Mouse (Mus musculus): ENCODE results near the gene Fam20b. TPM values are rescaled to one million over a fixed set of nuclear protein-coding genes. Genes with fewer than 3 reads are reported as not detected.
A peak's percentile ranks its signal among the peaks of the same experiment; 100 is the strongest.

Fam20b gene
- total RNA-seq, 2 experiments from 2014 or later: 28.5 to 35.2 TPM

DNA sequence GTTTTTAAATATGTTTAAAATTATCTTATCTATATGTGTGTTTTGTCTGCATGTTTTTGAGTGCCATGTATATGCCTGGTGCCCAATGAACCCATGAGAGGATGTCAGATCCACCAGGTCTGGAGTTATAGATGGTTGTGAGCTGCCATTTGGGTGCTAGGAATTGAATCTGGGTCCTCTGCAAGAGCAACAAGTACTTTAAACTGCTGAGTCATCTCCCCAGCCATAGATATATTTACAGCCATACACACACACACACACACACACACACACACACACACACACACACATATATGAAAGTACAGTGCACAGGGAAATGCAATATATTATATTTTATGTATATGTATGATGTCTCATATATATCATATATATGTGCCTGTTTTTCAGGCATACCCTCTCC is 30.2 kb upstream of the Fam20b start:
- DNase-seq: no peak
- no peak for TF ChIP-seq CTCF (IDR thresholded peaks at IDR 0.05)
- Histone ChIP-seq H3K4me3 (no peak overlapping the region), H3K27ac (no peak overlapping the region)
- intact Hi-C loops (cut with DNase I): no loop called here

DNA sequence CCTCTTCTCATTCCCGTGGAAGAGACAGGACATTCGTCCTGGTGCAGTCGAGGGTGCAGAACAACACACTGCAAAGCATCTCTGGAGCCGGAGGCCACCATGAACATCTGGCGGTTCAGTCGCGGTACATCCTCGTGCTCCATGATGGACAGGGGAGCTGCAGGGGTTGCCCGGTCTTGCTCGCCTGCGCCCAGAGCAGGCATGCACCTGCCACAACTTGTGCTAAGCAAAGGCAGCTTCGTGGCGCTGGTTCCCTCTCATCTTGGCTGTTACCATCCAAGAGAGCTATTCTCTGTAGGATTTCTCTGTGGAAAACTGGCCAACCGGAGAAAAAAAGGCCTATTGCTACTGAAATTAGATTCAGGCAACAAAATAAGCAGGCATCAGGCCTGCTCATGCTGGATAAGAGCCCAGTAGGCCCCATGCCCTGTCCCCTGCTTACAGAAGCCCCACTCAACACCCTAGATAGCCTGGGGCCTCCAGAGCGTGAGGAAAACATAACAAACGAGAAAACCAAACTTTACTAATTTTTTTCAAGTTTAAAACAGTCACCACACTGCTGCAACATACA is 29.6 kb upstream of the Fam20b start:
- Histone ChIP-seq H3K27ac (no peak overlapping the region), H3K4me3 (no peak overlapping the region)
- TF ChIP-seq CTCF (IDR thresholded peaks at IDR 0.05): no peak
- no peak for DNase-seq
- intact Hi-C loops (cut with DNase I): no loop called here

DNA sequence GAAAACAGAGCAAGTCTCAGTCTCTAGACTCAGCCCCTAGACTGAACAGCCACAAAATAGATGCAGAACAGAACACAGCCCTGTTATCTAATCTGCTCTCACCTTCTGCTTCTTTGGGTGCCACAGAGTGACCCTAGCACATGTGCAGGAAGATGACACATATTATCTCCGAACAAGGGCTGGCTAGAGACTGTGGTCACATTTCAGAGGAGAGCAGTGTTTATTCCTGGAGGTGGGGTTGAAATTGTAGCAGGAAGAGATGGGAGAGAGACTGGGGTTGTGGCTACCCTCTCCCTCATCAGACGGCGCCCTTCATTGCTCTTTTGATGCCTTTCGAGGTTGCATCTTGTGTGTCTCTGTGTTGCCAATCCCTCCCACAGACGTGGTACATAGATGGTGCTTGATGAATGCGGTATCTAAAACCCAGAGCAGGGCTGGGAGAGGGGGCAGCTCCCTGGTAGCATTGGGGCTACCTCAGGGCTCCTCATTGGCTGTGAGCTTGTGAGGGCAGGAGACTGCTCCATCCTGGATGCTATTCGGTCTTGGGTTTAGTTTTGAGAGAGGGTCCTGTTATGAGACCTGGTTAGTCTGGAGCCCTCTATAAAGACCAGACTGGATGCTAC is 26.4 kb upstream of the Fam20b start:
- no peak for TF ChIP-seq CTCF (IDR thresholded peaks at IDR 0.05)
- DNase-seq: no peak
- no peak overlapping the region for H3K27ac ChIP-seq
- no peak overlapping the region for H3K4me3 ChIP-seq
- intact Hi-C loops (cut with DNase I): no loop called here

DNA sequence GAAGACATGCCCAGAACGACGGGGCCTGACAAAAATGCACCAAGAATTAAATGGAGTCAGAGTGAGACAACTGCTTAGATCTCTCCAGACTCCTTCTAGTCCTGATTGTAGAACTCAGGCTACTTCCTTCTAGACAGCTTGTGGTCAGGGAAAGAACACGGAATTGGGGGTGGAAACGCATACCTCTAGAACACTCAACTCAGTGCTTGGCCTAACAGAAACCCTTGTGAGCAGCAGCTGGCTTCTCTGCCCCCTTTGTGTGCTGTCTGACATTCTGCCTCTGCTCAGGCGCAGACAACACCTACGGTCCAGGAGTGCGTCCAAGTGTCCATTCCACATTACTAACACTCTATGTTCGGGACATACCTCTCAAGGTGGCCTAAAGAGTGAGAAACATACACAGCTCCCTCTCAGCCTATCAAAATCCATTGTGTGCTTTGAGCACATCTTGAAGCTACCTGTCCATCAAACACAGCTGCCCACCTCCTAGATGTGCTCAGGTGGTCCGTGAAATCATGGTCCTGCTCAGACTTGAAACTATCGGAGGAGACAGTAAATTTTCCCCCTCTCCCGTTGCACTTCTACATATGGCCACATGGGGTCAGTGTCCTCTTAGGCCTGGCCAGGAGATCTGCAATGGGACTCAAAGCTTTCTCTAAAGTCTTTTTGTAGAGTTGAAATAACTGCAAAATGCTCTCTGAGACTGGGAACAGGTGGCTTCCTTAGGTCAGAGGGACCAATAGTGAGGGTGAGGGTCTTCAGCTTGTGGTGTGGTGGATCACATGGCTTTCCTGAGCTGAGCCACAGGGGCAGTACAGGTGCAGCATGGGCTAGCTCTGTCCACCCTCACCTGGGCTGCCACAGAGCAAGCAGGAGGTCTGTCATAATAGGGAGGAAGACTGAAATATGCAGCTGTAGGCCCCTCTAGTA is 22.9 kb upstream of the Fam20b start:
- peak; percentile 99; the same call in 1 of the 2 replicates for TF ChIP-seq CTCF (IDR thresholded peaks at IDR 0.05)
- DNase-seq: peak; percentile 68
- H3K4me3 ChIP-seq: no peak overlapping the region
- intact Hi-C loops (cut with DNase I): loop anchor here (2.0 kb wide), 2 partner anchors 167 to 335 kb away; no protein-coding TSS in a partner anchor
- H3K27ac ChIP-seq: 0 out of 2 replicates have a peak overlapping the region, but pooled peaks have one; percentile 28

DNA sequence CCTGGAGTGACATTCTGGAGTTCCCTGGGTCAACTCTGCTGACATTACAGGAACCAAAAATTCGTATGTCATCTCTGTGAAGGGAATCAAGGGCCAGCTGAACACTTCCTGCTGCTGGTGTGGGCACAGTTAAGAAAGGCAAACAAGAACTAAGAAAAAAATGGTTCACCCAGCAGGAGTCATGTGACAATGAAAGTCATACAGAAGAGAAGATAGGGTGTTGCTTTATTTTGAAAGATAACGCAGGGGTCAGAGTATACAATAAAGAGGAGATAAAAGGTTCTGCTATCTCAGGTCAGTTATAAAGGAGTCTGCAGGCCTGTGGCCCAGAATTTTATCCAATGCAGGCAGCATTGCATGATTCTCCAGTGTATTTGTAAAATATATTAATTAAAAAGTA is 16.9 kb upstream of the Fam20b start:
- Histone ChIP-seq H3K4me3 (no peak overlapping the region), H3K27ac (no peak overlapping the region)
- DNase-seq: no peak
- no peak for TF ChIP-seq CTCF (IDR thresholded peaks at IDR 0.05)
- intact Hi-C loops (cut with DNase I): no loop called here

DNA sequence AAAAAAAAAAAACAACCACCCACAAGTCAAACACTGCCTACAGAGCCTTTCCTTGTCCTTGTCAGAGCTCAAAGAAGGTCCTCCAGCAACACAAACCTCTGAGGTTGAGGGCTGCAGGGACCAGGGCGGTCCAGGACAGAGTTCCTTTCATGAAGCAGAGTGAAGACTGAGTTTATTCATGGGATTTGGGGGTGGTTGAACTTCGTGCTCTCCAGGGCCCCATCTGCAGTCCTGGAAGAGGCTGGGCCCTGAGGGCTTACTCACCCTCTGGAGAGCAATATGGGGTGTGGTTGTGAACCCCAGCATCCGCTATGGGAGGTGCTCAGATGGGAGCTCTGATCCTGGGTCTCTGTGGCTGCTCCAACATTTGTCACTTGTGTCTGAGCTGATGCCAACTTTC is 15.1 kb upstream of the Fam20b start:
- peak overlapping the region; percentile 78 for H3K27ac ChIP-seq
- no peak for TF ChIP-seq CTCF (IDR thresholded peaks at IDR 0.05)
- intact Hi-C loops (cut with DNase I): no loop called here
- no peak for DNase-seq
- peak overlapping the region; percentile 15; the same call in 1 of the 2 replicates for H3K4me3 ChIP-seq

DNA sequence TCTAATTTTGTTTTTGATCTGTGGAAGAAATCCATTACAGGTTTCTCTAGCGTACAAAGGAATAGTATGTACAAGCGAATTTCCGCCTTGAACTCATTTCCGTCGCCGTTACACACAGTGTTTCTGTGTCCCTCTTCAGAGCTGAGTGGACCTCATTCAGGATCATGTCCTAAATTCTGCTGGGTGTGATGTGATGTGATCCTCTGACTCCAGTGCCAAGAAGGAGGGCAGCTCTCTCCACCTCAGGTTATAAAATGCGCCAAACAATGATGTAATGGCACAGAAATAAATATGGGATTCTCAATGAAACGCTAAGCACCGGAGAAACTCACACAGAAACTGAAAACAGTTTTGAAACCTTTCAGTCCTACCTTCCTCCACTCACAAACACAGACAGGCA is 14.7 kb upstream of the Fam20b start:
- Histone ChIP-seq H3K4me3 (peak overlapping the region; percentile 15; the same call in 1 of the 2 replicates), H3K27ac (peak overlapping the region; percentile 78)
- intact Hi-C loops (cut with DNase I): no loop called here
- peak; percentile 66 for DNase-seq
- no peak for TF ChIP-seq CTCF (IDR thresholded peaks at IDR 0.05)

DNA sequence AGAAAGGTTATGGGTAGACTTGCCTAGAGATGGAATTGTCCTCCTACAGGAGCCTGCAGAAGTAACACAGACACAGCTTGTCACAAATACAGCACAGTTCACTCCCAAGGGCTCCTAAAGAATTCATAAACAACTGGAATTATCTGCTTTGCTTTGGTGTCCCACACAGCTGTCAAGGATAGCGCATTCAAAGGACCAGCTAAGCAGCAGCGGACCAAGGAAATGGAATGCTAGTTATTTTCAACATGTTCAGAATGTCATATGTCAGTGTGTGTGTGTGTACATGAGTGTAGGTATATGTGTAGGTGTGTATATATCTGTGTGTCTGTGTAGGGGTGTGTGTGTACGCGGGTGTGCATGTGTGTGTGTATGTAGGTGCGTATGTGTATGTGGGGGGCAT is 14.1 kb upstream of the Fam20b start:
- Histone ChIP-seq H3K27ac (peak overlapping the region; percentile 72), H3K4me3 (no peak overlapping the region)
- no peak for TF ChIP-seq CTCF (IDR thresholded peaks at IDR 0.05)
- no peak for DNase-seq
- intact Hi-C loops (cut with DNase I): no loop called here

DNA sequence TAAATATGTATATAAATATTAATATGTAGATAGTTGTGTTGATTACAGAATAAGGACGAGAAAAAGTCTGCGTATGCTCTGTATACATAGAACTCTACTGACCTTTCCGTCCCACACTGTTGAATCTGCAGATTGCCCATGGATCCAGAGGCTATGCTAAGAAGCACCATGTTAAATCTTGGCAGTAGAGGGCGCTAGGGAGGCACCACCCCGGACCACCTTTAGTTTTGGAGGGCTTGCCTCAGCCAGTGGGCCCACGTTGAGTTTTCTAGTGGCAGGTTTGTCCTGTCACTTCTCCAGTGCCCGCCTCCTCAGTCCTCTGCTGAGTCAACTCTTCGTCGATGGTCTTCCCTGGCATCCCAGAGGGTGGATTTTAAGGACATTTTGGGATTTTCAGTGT is 11.9 kb upstream of the Fam20b start:
- H3K27ac ChIP-seq: no peak overlapping the region
- TF ChIP-seq CTCF (IDR thresholded peaks at IDR 0.05): peak; percentile 32; the same call in 1 of the 2 replicates
- no peak for DNase-seq
- no peak overlapping the region for H3K4me3 ChIP-seq
- intact Hi-C loops (cut with DNase I): no loop called here

DNA sequence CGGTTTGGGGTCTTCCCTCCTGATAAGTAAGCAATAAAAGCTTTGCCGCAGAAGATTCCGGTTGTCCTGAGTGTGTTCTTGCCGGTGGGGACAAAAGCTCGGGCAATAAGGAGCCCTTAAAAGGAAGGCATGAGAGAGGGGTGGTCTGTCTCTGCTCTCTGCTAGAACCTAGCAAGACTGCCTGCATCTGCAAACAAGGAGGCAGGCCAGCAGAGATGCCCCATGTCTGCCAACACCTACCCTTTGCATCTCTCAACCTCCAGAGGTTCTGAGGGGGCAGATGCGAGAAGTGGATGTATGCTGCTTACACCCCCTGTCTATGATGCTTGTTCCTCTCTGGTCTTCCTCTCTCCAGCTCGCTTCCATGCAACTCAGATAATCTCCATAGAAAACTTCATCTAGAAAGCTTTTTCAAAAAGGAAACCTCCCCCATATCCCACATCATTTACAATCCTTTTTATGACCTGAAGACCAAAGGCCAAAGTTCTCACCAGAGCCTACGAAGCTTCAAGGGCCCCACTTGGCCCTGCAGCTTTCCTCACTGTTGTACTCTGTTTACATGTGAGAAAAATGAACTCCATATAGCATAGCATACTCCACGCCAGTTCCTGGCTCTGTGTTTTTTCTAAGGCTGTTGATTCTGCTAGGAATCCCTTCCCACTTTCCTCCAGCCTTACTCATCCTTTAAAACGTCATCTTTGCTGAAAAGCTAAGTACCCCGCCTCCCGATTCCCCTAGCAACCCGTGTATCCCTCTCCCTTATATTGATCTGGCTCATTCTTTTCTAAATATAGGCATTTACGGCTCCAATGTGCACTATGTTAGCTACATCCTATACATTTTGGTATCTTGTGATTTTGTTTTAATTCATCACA is 8.6 kb upstream of the Fam20b start:
- intact Hi-C loops (cut with DNase I): no loop called here
- DNase-seq: no peak
- TF ChIP-seq CTCF (IDR thresholded peaks at IDR 0.05): no peak
- Histone ChIP-seq H3K27ac (no peak overlapping the region), H3K4me3 (no peak overlapping the region)

DNA sequence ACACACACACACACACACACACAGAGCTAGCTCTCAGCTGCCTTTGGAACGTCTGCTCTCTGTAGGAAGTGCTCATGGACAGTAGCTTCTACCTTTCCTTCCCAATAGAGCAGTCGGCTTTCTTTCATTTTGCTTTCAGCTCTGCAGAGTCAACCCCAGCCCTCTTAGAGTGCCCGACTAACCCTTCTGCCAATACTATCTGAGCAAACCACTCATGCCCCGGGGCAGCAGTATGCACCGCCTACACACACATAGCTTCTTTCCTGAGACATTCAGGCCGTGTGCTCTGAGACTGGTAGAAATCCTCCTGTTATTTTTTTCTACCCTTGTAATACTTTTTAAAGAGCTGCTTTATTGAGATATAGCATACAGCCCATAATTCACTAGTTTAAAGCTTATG is 3.2 kb upstream of the Fam20b start:
- no peak for TF ChIP-seq CTCF (IDR thresholded peaks at IDR 0.05)
- Histone ChIP-seq H3K27ac (no peak overlapping the region), H3K4me3 (no peak overlapping the region)
- no peak for DNase-seq
- intact Hi-C loops (cut with DNase I): no loop called here

DNA sequence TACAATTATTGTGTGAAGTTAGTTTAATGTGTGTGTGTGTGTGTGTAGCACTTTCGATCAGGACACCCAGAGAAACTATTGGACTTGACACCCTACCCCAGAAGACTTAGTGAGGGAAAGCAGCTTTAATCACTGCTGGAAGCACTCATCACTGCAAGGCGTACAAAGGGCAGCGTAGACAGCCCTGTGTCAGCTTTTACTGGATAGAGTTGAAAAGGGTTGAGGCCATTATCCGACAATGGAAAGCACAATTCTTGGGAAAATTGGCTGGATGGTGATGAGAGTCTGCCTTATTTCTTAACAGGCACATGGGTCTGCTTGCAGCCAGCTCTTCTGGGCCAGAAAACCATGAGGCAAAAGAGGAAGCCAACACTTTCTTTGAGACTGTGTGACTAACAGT is 1.2 kb upstream of the Fam20b start:
- Histone ChIP-seq H3K4me3 (no peak overlapping the region), H3K27ac (no peak overlapping the region)
- no peak for TF ChIP-seq CTCF (IDR thresholded peaks at IDR 0.05)
- DNase-seq: no peak
- intact Hi-C loops (cut with DNase I): no loop called here

Measured in gastrocnemius, adult 2 months (tissue).